Mouse (Mus musculus) intestine, embryonic 14.5 days (tissue): ENCODE data around the gene Spatc1l. TPM values are rescaled to one million over a fixed set of nuclear protein-coding genes. Genes with fewer than 3 reads are reported as not detected.

Experiments used
- ATAC-seq: fragments of 200-750 bp; cut with Nextera tagmentation; replicated peaks from 2 replicates; pipeline ENCODE4 v1.8.0; 2017; ENCODE audit warnings: low read depth, moderate number of reproducible peaks, moderate TSS enrichment, moderate library complexity; ENCODE audit not compliant: low FRiP score, low TSS enrichment
- DNase-seq: peaks from one replicate; pipeline ENCODE4 v3.0.0-alpha.2; 2018; ENCODE audit warnings: low spot score
- H3K27ac ChIP-seq: fragments of 300-500 bp; sonication (generic); 2 replicates; pipeline ENCODE4 v1.5.1; 2014; ENCODE audit warnings: low read depth, mild to moderate bottlenecking, control low read depth
- H3K27me3 ChIP-seq: fragments of 300-500 bp; sonication (generic); replicated peaks from 2 replicates; pipeline ENCODE4 v1.6.1; 2014; ENCODE audit warnings: low read length, control low read depth; ENCODE audit not compliant: control insufficient read depth, insufficient read depth
- H3K36me3 ChIP-seq: fragments of 300-500 bp; sonication (generic); 2 replicates; pipeline ENCODE4 v1.6.1; 2014; ENCODE audit warnings: low read length, control low read depth; ENCODE audit not compliant: control insufficient read depth, insufficient read depth
- H3K4me1 ChIP-seq: fragments of 300-500 bp; sonication (generic); replicated peaks from 2 replicates; pipeline ENCODE4 v1.6.1; 2014; ENCODE audit warnings: low read length, control low read depth, mixed read lengths; ENCODE audit not compliant: control insufficient read depth, insufficient read depth
- H3K4me2 ChIP-seq: fragments of 300-500 bp; sonication (generic); 2 replicates; pipeline ENCODE4 v1.6.1; 2014; ENCODE audit warnings: low read length
- H3K4me3 ChIP-seq: fragments of 300-500 bp; sonication (generic); 2 replicates; pipeline ENCODE4 v1.5.1; 2014; ENCODE audit warnings: low read depth, low read length, control low read depth, mixed read lengths
- H3K9ac ChIP-seq: fragments of 300-500 bp; sonication (generic); 2 replicates; pipeline ENCODE4 v1.6.1; 2014; ENCODE audit warnings: mild to moderate bottlenecking, low read length
- H3K9me3 ChIP-seq: fragments of 300-500 bp; sonication (generic); 2 replicates; pipeline ENCODE4 v1.6.1; 2016; ENCODE audit warnings: low read length, control low read depth; ENCODE audit not compliant: control insufficient read depth
- WGBS: fragments of 180-500 bp; shearing (Covaris S2); extraction: QIAGEN DNeasy Blood & Tissue Kit; methylation state at CpG from one replicate; pipeline ENCODE4 v1.1.7; 2014; 5-methylcytosine and 5-hydroxymethylcytosine counted together
- polyA plus RNA-seq: library from polyadenylated mRNA; unstranded; fragments of >200 nt; fragmentation: Nextera tagmentation; extraction: Ambion mirVana; gene quantifications from 2 replicates; pipeline ENCODE4 v1.2.1, GENCODE M21; 2014

Spatc1l gene
- polyA plus RNA-seq, 1 experiment from 2014 or later, result 0.18 TPM

GRCm38 (mm10) chr10:76542636-76543375 is 19.3 kb upstream of the Spatc1l start:
- DNase-seq, result no peak
- no peaks in the 10 kb centered on the region for H3K4me1 ChIP-seq
- H3K36me3 ChIP-seq, result peaks cover 98% of the 10 kb centered on the region
- no peak overlapping the region for H3K4me2 ChIP-seq
- no peak overlapping the region for H3K9ac ChIP-seq
- no peak overlapping the region for H3K27ac ChIP-seq
- no peak overlapping the region for H3K4me3 ChIP-seq
- no peak for ATAC-seq
- no peaks in the 10 kb centered on the region for H3K9me3 ChIP-seq
- no peaks in the 10 kb centered on the region for H3K27me3 ChIP-seq
- WGBS, result 84% methylated on average over 10 of the region's 10 CpGs

DNA sequence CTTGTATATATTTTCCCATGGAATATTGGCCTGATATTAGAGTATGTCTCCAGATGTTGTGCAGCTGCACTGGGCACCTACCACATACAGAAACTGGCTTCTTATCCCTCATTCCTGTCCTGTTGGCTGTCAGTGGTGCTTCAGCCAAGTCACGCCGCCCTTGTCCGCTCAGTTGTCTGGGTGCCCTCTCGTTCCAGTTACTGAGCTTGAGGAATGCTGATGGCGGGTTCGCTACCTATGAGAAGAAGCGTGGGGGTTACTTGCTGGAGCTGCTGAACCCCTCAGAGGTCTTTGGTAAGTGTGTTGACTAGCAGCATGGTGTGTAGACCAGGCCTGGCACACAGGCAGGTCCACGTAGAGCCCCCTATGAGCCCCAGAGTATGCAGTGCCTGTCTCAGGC is 15.5 kb upstream of the Spatc1l start:
- no peaks in the 10 kb centered on the region for H3K27me3 ChIP-seq
- H3K27ac ChIP-seq, result no peak overlapping the region
- H3K9me3 ChIP-seq, result no peaks in the 10 kb centered on the region
- peaks cover 100% of the 10 kb centered on the region for H3K36me3 ChIP-seq
- WGBS, result 97% methylated on average over 8 of the region's 8 CpGs
- H3K9ac ChIP-seq, result no peak overlapping the region
- DNase-seq (no peak), ATAC-seq (no peak)
- no peak overlapping the region for H3K4me2 ChIP-seq
- no peak overlapping the region for H3K4me3 ChIP-seq
- no peaks in the 10 kb centered on the region for H3K4me1 ChIP-seq

DNA sequence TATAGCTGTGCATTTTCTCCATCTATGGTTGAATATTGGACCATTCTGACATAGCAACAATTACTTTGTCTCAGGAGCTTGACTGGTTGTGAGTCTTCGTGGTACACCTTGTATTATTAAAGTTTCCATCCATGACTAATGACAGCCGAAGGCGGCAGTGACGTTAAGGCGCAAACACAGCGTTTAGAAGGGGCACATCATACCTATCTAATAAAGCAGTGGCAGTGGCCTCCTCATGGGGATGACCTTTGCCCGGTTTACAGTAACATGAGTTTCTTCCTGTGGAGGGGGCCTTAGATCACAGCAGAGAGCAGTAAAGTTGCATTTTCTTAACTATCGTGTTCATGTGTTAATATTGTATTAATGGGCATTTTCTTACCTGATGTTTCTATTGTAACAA is 13.9 kb upstream of the Spatc1l start:
- ATAC-seq, result no peak
- WGBS, result 91% methylated on average over 8 of the region's 8 CpGs
- H3K36me3 ChIP-seq, result peaks cover 100% of the 10 kb centered on the region
- H3K27ac ChIP-seq, result no peak overlapping the region
- H3K4me2 ChIP-seq, result no peak overlapping the region
- H3K27me3 ChIP-seq, result no peaks in the 10 kb centered on the region
- H3K9ac ChIP-seq, result no peak overlapping the region
- no peak for DNase-seq
- no peak overlapping the region for H3K4me3 ChIP-seq
- no peaks in the 10 kb centered on the region for H3K9me3 ChIP-seq
- no peaks in the 10 kb centered on the region for H3K4me1 ChIP-seq

- 85% methylated on average over 5 of the region's 5 CpGs for WGBS
- no peak overlapping the region for H3K9ac ChIP-seq
- H3K4me1 ChIP-seq, result no peaks in the 10 kb centered on the region
- H3K9me3 ChIP-seq, result no peaks in the 10 kb centered on the region
- H3K36me3 ChIP-seq, result peaks cover 97% of the 10 kb centered on the region
- H3K4me2 ChIP-seq, result no peak overlapping the region
- no peak overlapping the region for H3K4me3 ChIP-seq
- no peaks in the 10 kb centered on the region for H3K27me3 ChIP-seq
- ATAC-seq (no peak), DNase-seq (no peak)
- H3K27ac ChIP-seq, result no peak overlapping the region
Measured at GRCm38 (mm10) chr10:76550458-76550857, 11.6 kb upstream of the Spatc1l start.

- no peak for DNase-seq
- H3K4me2 ChIP-seq, result no peak overlapping the region
- no peaks in the 10 kb centered on the region for H3K9me3 ChIP-seq
- H3K4me3 ChIP-seq, result no peak overlapping the region
- no peak overlapping the region for H3K27ac ChIP-seq
- WGBS, result 79% methylated on average over 3 of the region's 3 CpGs
- H3K36me3 ChIP-seq, result peaks cover 90% of the 10 kb centered on the region
- H3K27me3 ChIP-seq, result no peaks in the 10 kb centered on the region
- no peak overlapping the region for H3K9ac ChIP-seq
- no peak for ATAC-seq
- no peaks in the 10 kb centered on the region for H3K4me1 ChIP-seq
Measured at GRCm38 (mm10) chr10:76551556-76551955, 10.5 kb upstream of the Spatc1l start.

- Histone ChIP-seq H3K27me3 (no peaks in the 10 kb centered on the region), H3K4me1 (no peaks in the 10 kb centered on the region), H3K27ac (no peak overlapping the region), H3K36me3 (peaks cover 65% of the 10 kb centered on the region), H3K4me2 (no peak overlapping the region), H3K4me3 (no peak overlapping the region), H3K9ac (no peak overlapping the region), H3K9me3 (no peaks in the 10 kb centered on the region)
- DNase-seq (no peak), ATAC-seq (no peak)
- WGBS, result 89% methylated on average over 5 of the region's 5 CpGs
Measured at GRCm38 (mm10) chr10:76554061-76554460, 8.0 kb upstream of the Spatc1l start.

- H3K4me3 ChIP-seq, result no peak overlapping the region
- no peaks in the 10 kb centered on the region for H3K36me3 ChIP-seq
- H3K9ac ChIP-seq, result no peak overlapping the region
- DNase-seq (no peak), ATAC-seq (no peak)
- no peak overlapping the region for H3K27ac ChIP-seq
- H3K9me3 ChIP-seq, result no peaks in the 10 kb centered on the region
- WGBS, result 91% methylated on average over 22 of the region's 22 CpGs
- H3K27me3 ChIP-seq, result no peaks in the 10 kb centered on the region
- H3K4me2 ChIP-seq, result no peak overlapping the region
- H3K4me1 ChIP-seq, result no peaks in the 10 kb centered on the region
Measured at GRCm38 (mm10) chr10:76569996-76570685, 8.1 kb downstream of the Spatc1l start.

DNA sequence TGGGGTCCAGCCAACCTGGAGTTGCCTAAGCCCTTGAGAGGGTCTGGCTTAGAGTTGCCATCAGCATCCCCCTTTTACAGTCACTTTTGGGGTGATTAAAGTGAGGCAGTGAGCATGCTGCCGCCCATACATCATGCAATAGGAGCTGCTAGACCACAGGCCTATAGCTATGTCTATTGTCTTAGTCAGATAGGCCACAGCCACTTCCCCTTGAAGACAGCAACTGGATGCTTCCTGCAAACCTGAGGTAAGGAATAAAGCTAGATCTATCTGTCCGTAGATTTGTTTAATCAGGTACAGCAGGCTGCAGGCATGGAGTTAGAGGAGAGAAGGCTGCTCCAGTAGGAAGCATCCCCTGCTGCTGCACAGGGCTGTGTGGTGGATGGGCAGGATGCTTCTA is 9.0 kb downstream of the Spatc1l start:
- no peak for ATAC-seq
- WGBS, result 56% methylated on average over 2 of the region's 2 CpGs

DNA sequence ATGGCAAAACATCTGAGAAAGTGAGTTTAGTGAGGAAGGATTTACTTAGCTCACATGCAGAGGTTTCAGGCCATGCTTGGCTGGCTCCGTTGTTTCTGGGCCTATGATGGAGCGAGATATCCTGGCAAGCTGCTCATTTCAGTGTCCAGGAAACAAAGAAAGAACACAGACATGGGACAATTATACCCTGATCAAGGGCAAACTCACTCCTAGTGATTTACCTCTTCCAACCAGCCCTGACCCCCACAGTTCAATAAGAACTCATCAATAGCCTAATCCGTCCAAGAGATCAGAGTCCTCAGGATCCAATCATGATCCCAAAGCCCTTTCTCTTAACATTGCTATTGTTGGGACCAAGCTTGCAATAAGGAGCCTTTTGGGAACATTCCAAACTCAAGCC is 10.1 kb downstream of the Spatc1l start:
- Histone ChIP-seq H3K36me3 (no peaks in the 10 kb centered on the region), H3K4me2 (no peak overlapping the region), H3K4me1 (no peaks in the 10 kb centered on the region), H3K4me3 (no peak overlapping the region), H3K27ac (no peak overlapping the region), H3K27me3 (no peaks in the 10 kb centered on the region), H3K9ac (no peak overlapping the region), H3K9me3 (no peaks in the 10 kb centered on the region)
- no peak for DNase-seq
- 84% methylated on average over 3 of the region's 3 CpGs for WGBS
- no peak for ATAC-seq

More for the DNA sequence above, 9.0 kb downstream of the Spatc1l start:
- no peaks in the 10 kb centered on the region for H3K27me3 ChIP-seq
- no peaks in the 10 kb centered on the region for H3K9me3 ChIP-seq
- no peaks in the 10 kb centered on the region for H3K4me1 ChIP-seq
- H3K9ac ChIP-seq, result no peak overlapping the region
- no peak for DNase-seq
- H3K4me3 ChIP-seq, result no peak overlapping the region
- no peak overlapping the region for H3K4me2 ChIP-seq
- no peaks in the 10 kb centered on the region for H3K36me3 ChIP-seq
- no peak overlapping the region for H3K27ac ChIP-seq
